Mouse (Mus musculus) urinary bladder, postnatal 0 days (tissue): ENCODE data around the gene Gm904. TPM values are rescaled to one million over a fixed set of nuclear protein-coding genes. Genes with fewer than 3 reads are reported as not detected.

ENCODE experiments used
- microRNA-seq: library from miRNA; unstranded; fragments of <30 nt; microRNA quantifications from one replicate; pipeline ENCODE4, GENCODE M21; 2016
- polyA plus RNA-seq: library from polyadenylated mRNA; unstranded; fragments of >200 nt; fragmentation: Nextera tagmentation; extraction: Ambion mirVana; gene quantifications from 2 replicates; pipeline ENCODE4 v1.2.1, GENCODE M21; 2015

The Gm904 gene
- polyA plus RNA-seq = not detected in 2 replicates

DNA sequence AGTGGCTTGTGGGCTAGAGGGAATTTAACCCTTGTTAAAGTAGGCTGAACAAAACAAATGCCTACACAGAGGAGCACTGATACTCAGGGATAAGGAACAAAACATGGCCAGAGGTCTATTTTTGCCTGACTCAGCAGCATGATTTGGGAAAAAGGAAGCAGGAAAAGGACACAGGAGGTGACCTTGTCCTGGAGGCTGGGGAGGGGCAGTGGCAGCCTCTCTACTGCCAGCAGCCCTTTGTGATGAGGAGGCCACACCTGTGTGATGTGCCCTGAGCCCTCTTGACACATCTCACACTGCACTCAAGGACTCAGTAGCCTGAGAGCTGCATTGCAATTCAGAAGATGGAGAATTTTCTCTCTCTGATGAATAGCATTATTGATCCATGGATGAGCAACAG lies at the start of gene Gm904:
Gene Gm904, plus strand, starts transcription at position 301 of the 400 bp plus-strand sequence.

Small RNA genes within 50 kb of the gene (microRNA-seq; reads per million reads assigned to microRNA genes)
- gene Gm23952 = not detected
- not detected for gene Mir683-2

Other genes starting within 250 kb of the Gm904 start
- 24.3 and 25.2 TPM in 2 replicates for gene Fbxw17, start 225.4 kb upstream of the Gm904 start, polyA plus RNA-seq
- gene Gm47429, start 199.3 kb upstream of the Gm904 start, polyA plus RNA-seq = not detected in 2 replicates
- not detected in 2 replicates for gene Nutm2, start 175.9 kb upstream of the Gm904 start, polyA plus RNA-seq
- not detected in 2 replicates for gene Gm8765, start 55.1 kb downstream of the Gm904 start, polyA plus RNA-seq